Mouse (Mus musculus) thymus, adult 18-20 months (tissue): ENCODE data around the gene Il10.
A peak's percentile ranks its signal among the peaks of the same experiment; 100 is the strongest.
"Not testable (repeated sequence)": the region's sequence is repeated elsewhere in the genome, so short reads cannot be mapped to it uniquely, and the experiment has no call there.

Experiments
- DNase-seq, 2 experiments: peaks; one replicate each; pipeline ENCODE4 v3.0.0; 2022; ENCODE audit warnings: mixed read lengths in 2 of 2

The Il10 gene

DNA sequence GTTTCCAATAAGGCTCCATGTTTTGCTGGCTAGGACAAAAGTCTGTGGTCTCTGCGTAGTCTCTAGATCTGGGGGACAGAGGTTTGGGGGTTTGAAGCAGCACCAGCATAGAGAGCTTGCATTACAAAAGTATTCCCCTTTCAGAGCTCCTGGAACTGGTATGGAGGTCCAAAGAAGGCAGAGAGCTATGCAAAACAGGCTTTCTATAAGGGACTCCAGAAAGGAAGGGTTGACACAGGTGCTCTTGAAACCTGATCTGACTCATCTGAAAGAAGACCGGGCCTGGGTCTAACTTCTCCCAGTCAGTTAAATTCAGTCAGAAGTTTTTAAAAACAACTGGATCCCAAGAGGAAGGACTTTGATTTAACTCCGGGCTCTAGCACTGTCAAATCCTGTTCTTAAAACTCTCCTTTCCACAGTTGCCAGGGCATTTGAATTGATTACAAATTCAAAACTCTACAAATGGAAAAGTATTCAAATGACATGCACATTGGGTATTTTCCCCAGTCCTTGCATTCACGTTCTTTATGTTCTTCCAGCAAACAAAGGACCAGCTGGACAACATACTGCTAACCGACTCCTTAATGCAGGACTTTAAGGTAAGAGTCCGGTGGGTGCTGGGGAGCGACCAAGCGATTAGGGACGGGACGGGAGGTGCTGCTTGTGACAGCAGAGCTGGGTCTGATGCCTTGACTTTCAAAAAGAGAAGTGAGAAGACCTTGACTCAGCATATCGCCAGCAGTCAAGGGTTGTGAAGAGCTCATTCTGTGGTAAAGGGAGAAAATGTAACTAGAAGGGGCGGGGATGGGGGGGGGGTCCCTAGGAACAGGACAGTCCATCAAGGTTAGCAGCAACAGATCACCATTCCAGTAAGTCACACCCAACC lies 1.0 kb downstream of the Il10 start:
- DNase-seq = no peak

DNA sequence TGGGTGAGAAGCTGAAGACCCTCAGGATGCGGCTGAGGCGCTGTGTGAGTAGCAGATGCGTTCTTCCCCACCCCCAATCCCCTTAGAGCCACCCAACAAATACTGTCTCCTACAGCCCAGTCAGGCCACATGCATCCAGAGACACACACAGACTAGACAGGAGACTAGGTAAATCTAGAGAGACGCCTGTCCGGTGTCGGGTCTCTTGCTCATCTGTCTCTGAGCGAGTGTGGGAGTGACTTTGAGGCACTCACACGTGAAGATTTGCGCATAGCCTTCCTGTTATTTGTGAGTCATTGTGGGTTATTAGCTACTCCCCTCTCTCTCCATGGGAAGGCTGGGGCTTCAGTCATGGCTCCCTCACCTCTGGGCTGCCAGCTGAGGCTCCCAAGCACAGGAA lies 1.8 kb downstream of the Il10 start:
- DNase-seq = no peak

DNA sequence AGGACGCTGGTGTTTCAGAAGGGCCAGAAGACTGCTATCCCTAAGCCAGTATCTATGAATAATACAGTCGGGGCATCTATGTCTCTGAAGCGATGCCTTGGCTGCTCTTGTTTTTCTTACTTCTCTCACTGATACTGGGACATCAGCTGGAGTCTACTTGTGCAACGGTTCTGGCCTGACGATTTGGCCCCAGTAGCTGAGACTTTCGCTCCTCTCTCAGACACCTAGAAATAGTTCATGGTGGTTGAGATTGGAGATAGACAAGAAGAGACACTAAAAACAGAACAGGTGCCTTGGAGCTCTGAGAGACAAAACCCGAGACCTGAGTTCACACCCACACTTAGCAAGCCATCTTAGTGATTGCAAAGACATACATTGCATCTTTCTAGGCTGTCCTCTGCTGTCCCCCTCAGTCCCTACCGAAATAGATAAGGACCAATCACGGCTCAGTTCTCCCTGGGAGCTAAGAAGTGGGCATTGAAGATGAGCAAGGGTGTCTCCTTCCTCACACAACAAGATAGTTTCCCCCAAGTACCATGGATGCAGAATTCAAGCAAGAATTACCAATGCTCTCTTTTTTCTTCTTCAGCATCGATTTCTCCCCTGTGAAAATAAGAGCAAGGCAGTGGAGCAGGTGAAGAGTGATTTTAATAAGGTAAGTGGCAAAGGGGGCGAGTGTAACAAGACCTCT lies 2.4 kb downstream of the Il10 start:
- DNase-seq = no peak

DNA sequence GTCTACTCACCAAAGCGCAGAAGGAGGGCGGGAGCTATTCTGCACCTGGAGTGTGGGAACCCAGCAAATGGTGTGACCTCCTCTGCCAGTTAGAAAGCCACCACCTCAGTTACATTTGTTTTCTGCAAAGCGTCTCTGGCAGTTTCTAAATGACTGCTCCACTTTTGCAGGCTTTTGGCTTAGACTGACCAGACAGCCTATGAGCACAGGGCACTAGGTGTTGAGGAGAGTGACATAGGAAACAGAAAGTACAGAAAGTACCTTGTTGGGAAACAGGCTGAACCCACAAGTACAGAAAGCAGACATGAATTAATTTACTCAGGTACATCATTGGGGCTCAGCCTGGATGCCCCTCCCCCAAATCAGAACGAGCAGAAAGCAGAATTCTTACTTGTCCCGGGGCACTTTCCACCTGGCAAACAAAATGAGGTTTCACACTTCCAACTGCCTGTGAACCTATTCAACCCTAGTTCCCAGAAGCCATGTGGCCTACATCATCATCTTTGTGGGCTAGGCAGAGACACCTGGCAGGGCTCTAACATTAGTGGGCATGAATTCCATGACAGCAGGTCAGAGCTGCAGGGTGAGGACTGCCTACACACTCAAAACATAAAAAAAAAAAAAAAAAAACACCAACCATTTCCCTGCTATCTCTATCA lies 3.1 kb downstream of the Il10 start:
- peak in 1 of 2 experiments; percentile 9 for DNase-seq

DNA sequence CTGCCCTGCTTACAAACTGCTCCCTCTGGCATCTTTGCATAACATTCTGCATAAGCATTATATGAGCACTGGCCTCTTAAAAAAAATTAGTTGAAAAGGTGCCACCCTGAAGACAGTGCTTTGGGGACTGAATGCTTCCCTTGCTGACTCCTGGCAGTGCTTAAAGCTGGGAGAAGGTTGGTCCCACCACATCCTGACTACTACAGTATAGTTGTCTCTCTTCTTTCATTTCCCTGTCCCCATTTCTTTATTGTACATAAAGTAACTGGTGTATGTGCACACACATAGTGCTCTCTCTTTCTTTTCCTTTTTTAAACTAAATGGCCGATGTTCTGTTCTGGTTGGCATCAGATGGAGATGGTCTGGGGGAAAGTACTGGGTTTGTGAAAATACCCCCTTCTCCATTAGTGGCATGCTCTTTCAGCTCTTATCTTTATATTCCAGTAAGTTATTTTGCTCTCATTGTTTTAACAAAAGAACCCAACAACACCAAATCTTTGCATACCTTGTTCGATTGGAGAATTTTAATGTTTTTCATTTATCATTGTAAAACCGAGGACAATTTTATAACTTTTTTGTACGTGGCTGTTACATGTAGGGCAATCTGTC lies 3.7 kb downstream of the Il10 start:
- not testable (repeated sequence) for DNase-seq

DNA sequence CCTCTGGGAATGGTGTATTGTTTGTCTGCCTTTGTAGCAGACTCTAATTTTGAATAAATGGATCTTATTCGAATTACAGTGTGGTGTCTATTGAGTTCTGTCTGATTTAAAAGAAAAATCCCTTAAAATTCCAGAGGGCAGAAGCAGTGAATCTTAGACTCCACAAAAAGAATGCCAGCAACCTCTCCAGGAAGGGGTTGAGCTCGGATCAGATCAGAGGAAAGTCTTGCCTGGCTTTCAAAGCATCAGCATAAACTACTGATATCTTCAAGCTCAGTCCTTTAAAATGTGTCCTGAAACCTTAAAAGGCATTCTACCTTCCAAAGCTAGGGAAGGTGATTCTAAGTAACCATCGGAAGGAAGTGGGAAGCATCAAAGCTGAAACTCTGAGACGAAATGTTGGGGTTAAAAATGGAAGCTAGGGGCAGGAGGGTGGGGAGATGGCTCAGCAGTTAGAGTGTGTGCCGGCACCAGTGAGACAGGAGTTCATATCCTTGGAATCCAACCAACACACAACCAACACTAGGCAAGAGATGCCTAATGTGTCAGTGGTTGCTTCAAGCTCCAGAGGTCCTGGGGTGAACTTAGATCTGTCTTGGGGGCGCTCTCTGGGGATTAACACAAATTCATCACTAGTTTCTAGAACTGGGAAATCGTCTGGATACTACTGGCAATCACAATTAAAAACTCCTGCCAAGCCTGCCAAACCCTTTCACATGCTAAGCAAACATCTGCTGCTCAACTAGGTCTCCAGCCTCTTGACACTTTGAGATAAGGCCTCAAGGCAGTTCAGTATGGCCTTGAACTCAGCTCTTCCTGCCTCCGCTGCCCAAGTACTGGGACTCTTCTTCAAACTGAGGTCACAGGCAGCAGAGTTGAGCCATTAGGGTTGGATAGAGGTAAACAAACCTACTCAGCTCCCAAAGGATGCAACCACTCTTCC lies 5.5 kb downstream of the Il10 start:
- no peak for DNase-seq

DNA sequence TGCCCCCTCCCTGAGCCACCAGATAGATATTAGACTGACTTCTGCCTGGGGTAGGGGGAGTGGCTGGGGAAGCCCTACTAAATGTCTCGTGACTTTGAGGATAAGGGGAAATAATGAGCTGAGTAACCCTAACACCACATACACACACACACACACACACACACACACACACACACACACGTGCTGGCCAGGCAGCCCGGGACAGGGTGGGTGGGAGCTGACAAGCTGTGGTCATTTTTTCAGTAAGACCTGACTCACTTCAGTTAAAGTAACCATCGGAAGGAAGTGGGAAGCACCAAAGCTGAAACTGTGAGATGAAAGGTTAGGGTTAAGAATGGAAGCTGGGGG lies 6.2 kb downstream of the Il10 start:
- DNase-seq = no peak

DNA sequence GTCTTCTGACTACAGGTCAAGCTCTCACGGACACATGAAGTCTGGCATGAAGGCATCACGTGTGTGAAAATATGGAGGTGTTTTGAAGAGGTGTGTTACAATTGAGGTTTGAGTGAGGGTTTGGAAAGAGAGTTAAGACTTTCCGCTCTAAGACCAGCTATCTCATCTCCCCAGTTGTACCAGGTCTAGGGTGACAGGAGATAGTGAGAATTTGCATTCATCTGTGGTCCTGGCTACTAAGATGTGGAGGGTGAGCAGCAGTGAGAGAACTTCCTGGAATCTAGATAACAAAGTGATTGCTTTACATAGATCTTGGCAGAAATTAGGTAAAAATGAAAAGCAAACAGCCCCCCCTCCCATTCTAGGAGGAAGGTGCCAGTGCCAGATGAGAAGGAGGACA lies 9.6 kb downstream of the Il10 start:
- no peak for DNase-seq

DNA sequence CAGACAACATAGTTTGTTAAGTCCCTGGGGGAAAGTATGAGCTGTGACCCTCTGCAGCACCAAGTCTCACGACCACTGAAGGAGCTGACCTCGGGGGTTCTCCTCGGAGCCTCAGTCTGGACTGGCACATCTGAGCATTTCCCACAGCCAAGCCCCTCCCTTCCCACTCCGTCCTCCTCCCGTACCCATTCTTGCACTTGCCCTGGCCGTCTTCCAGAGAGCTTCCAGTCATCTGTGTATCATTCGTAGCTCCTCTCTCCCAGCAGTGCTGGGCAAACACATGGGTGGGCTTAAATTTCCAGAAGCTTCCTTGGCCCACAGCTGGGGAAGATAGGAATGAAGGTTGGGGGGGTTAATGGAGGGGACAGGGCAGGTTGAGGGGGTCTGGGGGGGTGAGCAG lies 10.6 kb downstream of the Il10 start:
- no peak for DNase-seq

DNA sequence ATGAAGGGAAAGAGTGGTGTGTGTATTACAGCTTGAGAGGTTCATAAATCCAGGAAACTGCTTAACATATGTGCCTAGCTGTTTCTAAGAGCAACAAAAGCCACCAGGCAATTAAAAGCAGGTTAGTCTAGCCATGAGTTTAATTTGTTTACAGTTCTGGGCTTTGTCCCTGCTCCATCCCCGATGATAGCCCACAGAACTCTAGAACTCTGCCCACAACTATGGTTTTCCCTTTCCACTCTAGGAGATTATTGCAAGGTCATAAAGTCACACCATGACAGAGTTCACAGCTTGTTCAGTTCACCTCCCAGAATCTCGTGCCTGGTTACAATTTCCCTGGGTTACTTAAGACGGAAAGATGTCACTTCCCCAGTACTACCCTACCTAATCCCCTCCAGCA lies 11.6 kb downstream of the Il10 start:
- DNase-seq = no peak

DNA sequence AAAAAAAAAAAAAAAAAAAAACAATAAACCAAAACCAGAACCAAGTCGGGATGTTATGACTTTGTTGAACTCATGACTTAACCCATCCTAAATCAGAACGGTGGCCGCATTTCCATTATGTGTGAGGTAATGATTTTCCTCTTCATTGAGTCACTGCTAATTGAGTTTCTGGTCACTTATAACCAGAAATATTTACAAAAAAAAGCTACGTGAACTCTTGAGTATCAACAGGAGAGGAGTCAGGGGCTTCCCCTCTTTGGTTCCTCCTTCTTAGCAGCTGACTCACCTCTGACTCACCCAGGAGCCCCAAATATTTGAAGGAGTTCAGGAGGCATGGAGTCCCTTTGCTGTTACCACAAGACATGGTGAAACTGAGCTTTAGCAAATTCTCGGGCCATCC lies 18.4 kb downstream of the Il10 start:
- no peak for DNase-seq

DNA sequence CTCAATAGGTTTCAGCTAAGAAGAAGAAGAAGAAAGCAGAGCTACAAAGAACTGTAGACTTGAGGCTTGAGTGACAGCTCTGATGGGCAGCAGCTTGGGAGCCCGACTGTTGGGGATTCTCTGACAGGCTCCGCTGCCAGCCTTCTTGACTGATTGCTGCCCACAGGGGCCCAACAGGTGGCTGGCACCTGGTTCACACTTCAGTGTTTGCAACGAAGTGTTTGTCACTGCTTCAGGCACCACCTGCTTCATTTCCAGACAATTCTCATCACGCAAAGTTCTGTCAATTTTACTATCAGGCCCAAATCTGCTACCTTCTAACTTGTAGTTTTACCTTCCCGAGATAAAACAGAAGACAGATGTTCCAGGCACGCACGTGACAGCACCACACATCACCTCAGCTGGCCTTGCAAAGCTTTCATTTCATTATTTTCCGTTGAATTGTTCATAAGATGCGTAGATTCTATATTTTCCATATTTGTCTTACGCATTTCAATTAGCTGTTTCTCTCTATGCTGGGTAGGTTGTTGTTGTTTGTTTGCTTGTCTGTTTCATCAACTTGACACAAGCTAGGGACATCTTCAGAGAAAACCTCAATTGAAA lies 18.9 kb downstream of the Il10 start:
- no peak for DNase-seq

DNA sequence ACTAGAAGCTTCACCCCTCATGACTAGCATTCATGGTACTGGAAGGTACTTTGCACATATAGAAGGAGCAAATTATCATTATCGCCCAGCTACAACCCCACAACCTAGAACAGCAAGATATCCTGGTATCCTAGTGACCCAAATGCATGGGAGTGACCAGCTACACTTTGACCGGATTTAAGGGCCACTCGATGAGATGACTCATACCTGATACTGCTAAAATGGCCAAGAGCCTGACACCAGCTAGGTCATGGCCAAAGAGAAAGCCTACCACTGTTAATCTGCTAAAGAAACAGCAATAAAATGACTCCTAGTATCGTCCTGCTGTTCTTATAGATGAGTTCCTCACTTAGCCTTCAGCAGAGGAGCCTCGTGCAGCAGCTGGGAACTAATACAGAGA lies 19.8 kb downstream of the Il10 start:
- DNase-seq = no peak

DNA sequence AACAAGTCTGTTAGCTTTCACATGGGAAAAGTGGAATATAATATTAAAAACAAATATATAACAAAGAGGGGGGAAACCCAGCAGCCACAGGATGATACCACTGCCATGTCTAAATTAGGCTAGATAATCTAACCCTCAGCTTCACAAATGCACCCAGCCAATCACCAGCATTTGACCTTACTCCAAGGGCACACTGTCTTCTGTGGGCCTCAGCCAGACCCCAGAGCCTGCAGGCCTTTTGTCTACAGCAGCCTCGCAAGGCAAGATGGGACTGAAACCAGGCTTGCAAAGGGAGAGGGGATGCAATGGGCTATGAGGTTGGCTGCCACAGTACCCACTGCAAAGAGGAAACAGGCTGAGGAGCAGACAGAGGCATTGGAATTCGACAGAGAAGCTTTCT lies 22.6 kb downstream of the Il10 start:
- no peak for DNase-seq

DNA sequence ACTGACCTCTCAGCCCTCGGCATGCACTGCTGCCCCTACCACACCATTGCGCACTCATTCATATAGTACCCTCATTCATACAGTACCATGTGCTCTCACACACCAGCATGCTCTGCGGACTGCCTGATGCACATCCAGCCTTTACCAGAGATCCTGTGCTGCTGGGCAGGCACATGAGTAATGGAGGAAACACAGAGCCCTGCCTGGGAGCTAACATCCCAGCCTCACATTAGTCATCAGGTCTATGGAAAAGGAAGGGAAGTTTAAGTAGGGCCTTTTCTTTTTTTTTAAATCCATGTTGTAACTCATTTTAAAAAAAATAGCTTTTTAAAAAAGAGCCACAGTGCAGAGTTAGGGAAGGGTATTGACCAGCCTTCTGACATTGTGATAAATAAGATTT lies 23.1 kb downstream of the Il10 start:
- no peak for DNase-seq

DNA sequence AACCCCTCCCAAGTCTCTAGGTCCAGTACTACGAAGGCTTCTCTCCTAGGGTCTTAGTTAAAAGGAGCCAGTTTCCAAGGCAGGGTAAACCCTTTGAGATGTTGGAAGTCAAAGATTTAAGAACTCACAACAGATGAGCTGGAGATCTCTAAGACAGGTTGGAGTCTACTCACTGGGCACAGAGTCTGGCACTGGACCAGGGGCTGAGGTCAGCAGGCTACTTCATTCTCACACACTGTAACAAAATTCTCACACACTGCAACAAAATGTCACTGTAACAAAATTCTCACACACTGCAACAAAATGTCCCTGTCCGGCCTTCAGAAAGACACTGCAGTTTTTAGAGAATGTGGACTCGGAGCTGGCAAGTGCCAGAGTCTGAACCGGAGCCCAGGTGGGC lies 24.0 kb downstream of the Il10 start:
- no peak for DNase-seq

DNA sequence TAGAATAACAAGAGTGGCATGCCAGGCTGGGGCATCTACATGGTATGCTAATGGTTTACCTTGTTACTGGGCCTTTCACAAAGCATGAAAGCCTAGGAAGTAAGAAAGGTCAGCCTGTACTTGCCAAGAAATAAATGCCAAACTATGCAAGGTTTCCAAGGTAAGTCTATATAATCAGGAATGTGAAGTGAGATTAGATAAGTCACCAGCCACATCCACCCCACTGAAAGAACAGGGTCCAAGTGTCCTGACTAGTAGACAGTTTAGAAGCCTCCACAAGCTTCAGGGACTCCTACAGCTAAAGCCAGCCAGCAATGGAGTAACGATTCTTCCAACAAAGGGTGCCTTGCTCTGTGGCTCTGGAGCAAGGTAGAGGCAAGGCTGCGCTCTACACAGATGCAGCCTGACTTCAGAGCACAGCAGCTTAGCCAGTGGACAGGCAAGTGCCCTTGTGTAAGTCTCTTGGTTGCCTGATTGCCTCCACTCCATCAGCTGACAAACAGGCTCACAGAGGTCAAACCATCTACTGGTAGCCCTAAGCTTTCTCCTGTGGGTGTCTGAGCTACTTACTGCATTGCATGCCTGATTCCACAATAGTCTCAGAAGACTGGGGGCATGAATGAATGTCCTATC lies 26.2 kb downstream of the Il10 start:
- DNase-seq = no peak

DNA sequence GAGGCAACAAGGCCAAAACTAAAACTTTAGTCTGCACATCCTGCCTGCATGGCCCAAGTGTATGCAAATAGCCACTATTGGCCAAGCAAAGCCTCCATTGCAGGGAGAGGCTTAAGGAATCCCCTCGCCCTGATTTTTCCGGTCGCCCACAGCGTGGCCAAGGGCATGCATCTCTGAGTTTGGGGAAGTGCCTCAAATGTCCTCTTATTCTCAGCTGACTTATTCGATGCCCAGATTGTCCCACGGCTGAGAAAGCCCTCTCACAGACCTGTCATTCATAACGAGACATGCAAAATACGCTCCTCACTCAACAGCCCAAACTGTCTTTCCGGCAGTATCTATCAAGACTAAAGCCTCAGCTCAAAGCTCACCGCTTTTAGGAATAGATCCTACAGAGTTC lies 27.0 kb downstream of the Il10 start:
- no peak for DNase-seq

DNA sequence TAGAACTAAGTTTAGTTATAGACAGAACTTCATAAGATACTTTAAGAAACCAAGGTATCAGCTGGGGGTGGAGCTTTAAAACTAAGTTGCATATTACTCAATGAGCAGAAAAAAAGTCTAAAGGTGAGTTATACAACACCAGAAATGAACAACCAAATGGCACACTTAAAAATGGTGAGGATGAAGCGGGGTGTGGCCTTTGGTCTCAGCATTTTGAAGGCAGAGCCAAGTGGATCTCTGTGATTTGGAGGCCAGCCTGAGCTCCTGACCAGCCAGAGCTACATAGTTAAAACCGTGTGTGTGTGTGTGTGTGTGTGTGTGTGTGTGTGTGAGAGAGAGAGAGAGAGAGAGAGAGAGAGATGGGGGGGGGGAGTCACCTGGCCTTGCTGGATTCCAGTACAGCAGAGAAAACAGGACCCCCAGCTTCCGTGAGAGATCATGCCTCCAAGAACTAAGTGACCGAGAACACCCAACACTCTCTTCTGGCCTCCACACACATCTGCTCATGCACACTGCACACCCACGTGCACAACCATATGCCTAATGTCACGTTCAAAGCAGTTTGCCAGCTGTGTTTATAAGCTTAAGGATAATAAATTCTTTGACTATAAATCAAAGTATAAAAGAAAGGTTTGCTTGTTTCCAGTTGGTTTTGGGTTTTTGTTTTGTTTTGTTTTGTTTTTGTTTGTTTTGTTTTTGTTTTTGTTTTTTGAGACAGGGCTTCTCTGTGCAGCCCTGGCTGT lies 28.6 kb downstream of the Il10 start:
- no peak for DNase-seq

DNA sequence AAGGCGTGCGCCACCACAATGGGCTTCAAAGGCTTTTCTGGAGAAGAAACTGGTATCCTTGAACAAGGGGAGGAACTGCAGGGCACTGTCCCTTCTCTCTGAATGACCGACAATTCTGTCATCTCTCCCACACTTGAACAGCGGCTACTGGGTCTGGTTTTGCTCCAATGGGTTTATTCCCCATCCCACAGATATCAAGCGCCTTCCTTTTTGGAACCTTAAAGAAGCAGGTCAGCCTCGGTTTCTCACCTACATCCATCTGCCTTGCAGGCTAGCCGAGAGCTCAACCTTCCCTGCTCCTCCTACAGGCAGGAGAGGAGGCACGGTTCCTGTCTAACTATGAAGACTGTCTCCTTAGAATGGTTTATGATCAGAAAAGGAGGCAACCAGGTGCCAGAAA lies 29.3 kb downstream of the Il10 start:
- DNase-seq = no peak

DNA sequence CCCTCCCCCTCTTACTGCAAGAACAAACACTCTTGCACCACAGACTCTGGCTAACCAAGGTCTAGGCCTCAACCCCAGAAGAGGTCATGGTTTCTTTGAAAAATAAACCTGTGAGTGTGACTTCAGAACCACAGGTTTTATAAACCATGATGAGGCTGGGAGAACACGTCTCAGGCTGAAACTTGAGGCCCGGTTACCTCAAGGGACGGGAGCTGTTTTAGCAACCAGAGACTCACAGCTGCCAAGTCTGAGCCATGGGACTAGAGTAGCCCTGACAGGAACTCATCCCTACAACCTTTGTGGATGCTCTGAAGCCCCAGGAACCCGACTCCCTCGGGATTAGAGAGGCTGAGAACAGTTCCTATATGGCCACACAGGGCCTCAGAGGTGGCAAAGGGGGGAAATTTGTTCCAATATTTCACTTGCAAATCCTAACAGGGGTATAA lies 29.7 kb downstream of the Il10 start:
- DNase-seq = no peak
